Mouse (Mus musculus) CH12.LX (cell line): Measurements from ENCODE around the gene Cisd3.

ENCODE experiments used
- CHD2 ChIP-seq: IDR thresholded peaks from 2 replicates; pipeline ENCODE4 v1.6.1; 2011; ENCODE audit warnings: low read length, improper control_type of control experiment
- CTCF ChIP-seq, 2 experiments: IDR thresholded peaks in 1 of 2; conservative IDR thresholded peaks in 1 of 2; 2 replicates each; pipeline ENCODE4 v1.5.1; 2011 to 2012; ENCODE audit warnings: low read depth in 2 of 2, low read length in 2 of 2, improper control_type of control experiment in 1 of 2, inconsistent platforms in 1 of 2, mild to moderate bottlenecking in 1 of 2, moderate library complexity in 1 of 2
- JUND ChIP-seq: conservative IDR thresholded peaks from 2 replicates; pipeline ENCODE4 v1.6.1; 2011; ENCODE audit warnings: low read depth, low read length, improper control_type of control experiment
- MAZ ChIP-seq: IDR thresholded peaks from 2 replicates; pipeline ENCODE4 v1.6.1; 2012; ENCODE audit warnings: low read depth, mild to moderate bottlenecking, inconsistent platforms, low read length, improper control_type of control experiment, moderate library complexity
- POLR2A ChIP-seq: IDR thresholded peaks from 2 replicates; pipeline ENCODE4 v1.6.1; 2011; ENCODE audit warnings: low read depth, mild to moderate bottlenecking, improper control_type of control experiment, low read length

- TF ChIP-seq CTCF (conservative IDR thresholded peaks at IDR 0.05 in 1 of 2, IDR thresholded peaks at IDR 0.05 in 1 of 2; ENCODE audit: low read depth in 2 of 2, low read length in 2 of 2) (no peak), POLR2A (no peak), CHD2 (no peak), MAZ (no peak), JUND (no peak)
Measured at GRCm38 (mm10) chr11:97676050-97676754, 9.4 kb upstream of the Cisd3 start.
